Mouse (Mus musculus) liver, embryonic 12.5 days (tissue): Measurements from ENCODE around the gene 1110051M20Rik. TPM values are rescaled to one million over a fixed set of nuclear protein-coding genes. Genes with fewer than 3 reads are reported as not detected.

Source experiments
- ATAC-seq: fragments of 200-750 bp; cut with Nextera tagmentation; 2 replicates; pipeline ENCODE4 v1.8.0; 2017; ENCODE audit warnings: moderate number of reproducible peaks, mild to moderate bottlenecking, moderate library complexity
- H3K27ac ChIP-seq: fragments of 300-500 bp; sonication (generic); 2 replicates; pipeline ENCODE4 v1.5.1; 2016; ENCODE audit warnings: mild to moderate bottlenecking
- H3K27me3 ChIP-seq: fragments of 300-500 bp; sonication (generic); replicated peaks from 2 replicates; pipeline ENCODE4 v1.6.1; 2016; ENCODE audit warnings: mild to moderate bottlenecking, moderate library complexity
- H3K36me3 ChIP-seq: fragments of 300-500 bp; sonication (generic); 2 replicates; pipeline ENCODE4 v1.6.1; 2016; ENCODE audit warnings: mild to moderate bottlenecking, moderate library complexity
- H3K4me1 ChIP-seq: fragments of 300-500 bp; sonication (generic); 2 replicates; pipeline ENCODE4 v1.6.1; 2016
- H3K4me2 ChIP-seq: fragments of 300-500 bp; sonication (generic); 2 replicates; pipeline ENCODE4 v1.6.1; 2016; ENCODE audit warnings: mild to moderate bottlenecking, moderate library complexity
- H3K4me3 ChIP-seq: fragments of 300-500 bp; sonication (generic); 2 replicates; pipeline ENCODE4 v1.5.1; 2016; ENCODE audit warnings: mild to moderate bottlenecking, moderate library complexity
- H3K9ac ChIP-seq: fragments of 300-500 bp; sonication (generic); 2 replicates; pipeline ENCODE4 v1.6.1; 2016; ENCODE audit warnings: mild to moderate bottlenecking, moderate library complexity
- H3K9me3 ChIP-seq: fragments of 300-500 bp; sonication (generic); replicated peaks from 2 replicates; pipeline ENCODE4 v1.6.1; 2016; ENCODE audit warnings: mild to moderate bottlenecking, moderate library complexity
- WGBS: fragments of 180-500 bp; shearing (Covaris S2); methylation state at CpG from one replicate; pipeline ENCODE4 v1.1.7; 2016; ENCODE audit not compliant: insufficient replicate concordance; 5-methylcytosine and 5-hydroxymethylcytosine counted together
- polyA plus RNA-seq: library from polyadenylated mRNA; unstranded; fragments of >200 nt; fragmentation: Nextera tagmentation; extraction: Ambion mirVana; gene quantifications from 2 replicates; pipeline ENCODE4 v1.2.1, GENCODE M21; 2016

1110051M20Rik gene
- polyA plus RNA-seq, 1 experiment from 2014 or later = 9.1 TPM

DNA sequence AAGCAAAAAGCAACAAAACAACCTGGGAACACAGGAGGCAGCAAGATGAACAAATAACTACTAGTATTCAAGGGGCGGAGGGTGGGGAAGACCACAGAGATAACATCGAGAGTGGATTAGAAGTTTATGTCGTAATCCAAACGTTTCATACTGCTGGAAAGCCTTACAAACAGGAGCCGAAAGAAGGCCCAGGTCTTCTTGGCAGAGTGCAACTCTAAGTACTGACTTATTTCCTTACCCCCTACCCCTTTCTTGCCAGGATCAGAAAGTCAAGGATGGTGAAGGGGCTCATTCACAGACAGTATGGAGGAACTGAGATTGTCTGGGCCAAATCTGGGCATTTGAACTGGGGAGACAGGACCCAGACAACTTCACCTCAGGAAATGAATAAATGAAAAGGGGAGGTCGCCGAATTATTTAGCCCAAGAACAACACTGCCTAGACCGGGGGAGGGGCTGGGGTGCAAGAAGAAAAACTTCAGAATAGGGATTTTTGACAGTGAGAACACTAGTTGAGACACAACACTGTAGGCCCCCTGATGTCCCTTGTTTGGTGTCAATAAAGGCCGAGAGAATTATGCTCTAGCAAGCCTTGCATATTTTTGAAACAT, 12.1 kb upstream of the 1110051M20Rik start:
- Histone ChIP-seq H3K9ac (peak overlapping the region; percentile 65; the same call in 1 of the 2 replicates), H3K4me2 (peak overlapping the region; percentile 89), H3K4me3 (peak overlapping the region; percentile 64), H3K9me3 (0 out of 2 replicates have a peak, but pooled peaks cover 5% of the 10 kb centered on the region), H3K27ac (no peak overlapping the region), H3K27me3 (peaks cover 73% of the 10 kb centered on the region), H3K36me3 (no peaks in the 10 kb centered on the region), H3K4me1 (peaks cover 49% of the 10 kb centered on the region)
- no peak for ATAC-seq
- WGBS = 39% methylated on average over 9 of the region's 9 CpGs

DNA sequence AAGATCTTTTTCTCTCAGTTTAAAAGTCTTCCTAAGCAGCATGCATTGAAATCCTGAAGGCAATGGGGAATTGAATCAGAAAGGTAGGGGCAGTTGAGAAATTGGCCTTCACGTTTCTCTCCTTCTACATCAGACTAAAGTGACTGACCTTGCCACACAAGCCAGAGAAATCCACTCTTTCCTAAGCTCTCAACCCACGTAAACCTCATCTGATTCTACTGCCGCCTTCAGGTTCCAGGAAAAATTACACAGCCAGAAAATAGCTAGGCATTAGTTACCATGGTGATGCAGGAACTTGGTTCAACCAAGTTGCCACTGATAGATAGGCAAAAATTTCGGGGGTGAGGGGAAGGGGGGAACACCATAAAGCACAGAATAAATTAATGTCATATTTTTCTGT, 11.3 kb upstream of the 1110051M20Rik start:
- H3K27me3 ChIP-seq = peaks cover 65% of the 10 kb centered on the region

GRCm38 (mm10) chr2:91454434-91454833, 9.9 kb upstream of the 1110051M20Rik start:
- H3K27ac ChIP-seq = no peak overlapping the region
- H3K4me3 ChIP-seq = no peak overlapping the region
- H3K9ac ChIP-seq = no peak overlapping the region
- H3K4me1 ChIP-seq = peaks cover 48% of the 10 kb centered on the region
- H3K4me2 ChIP-seq = no peak overlapping the region
- peaks cover 51% of the 10 kb centered on the region for H3K27me3 ChIP-seq
- no peaks in the 10 kb centered on the region for H3K9me3 ChIP-seq
- no peaks in the 10 kb centered on the region for H3K36me3 ChIP-seq
- WGBS = 76% methylated on average over 3 of the region's 3 CpGs
- ATAC-seq = no peak

More for the DNA sequence above, 11.3 kb upstream of the 1110051M20Rik start:
- no peak overlapping the region for H3K27ac ChIP-seq
- no peak for ATAC-seq
- no peaks in the 10 kb centered on the region for H3K36me3 ChIP-seq
- H3K9me3 ChIP-seq = 0 out of 2 replicates have a peak, but pooled peaks cover 5% of the 10 kb centered on the region
- H3K9ac ChIP-seq = no peak overlapping the region
- H3K4me3 ChIP-seq = no peak overlapping the region
- WGBS = 4% methylated on average over 4 of the region's 4 CpGs
- peaks cover 47% of the 10 kb centered on the region for H3K4me1 ChIP-seq
- no peak overlapping the region for H3K4me2 ChIP-seq

DNA sequence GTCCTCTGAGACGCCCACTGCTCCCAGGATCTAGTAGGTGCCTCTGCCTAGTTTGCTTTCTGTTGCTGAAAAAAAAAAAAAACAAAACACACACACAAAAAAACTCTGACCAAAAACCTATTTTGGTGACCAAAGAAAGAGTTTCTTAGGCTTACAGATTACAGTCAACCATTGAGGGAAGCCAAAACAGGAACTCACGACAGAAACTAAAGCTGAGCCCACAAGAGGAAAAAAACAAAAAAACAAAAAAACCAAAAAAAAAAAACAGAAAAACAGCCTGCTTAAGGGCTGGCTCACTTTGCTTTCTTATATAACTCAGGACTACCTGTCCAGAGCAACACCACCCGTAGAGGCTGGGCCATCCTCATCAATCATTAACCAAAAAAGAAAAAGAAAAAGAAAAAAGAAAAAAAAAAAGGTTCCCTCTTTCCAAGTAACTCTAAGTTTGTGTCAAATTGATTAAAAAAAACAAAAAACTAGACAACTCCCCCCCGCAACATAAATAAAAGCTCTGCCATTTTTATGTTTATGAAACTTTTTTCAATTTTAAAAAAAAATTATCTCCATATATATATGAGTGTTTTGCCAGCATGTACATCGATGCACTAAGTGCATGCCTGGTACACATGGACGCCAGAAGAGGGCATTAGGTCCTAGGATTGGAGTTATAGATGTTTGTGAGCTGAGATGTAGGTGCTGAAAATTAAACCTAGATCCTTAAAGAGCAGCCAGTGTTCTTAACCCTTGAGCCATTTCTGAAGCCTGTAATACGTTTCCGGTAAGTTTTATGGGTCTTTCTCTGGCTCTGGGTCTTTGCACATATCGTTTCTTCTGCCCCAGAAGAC, 8.9 kb upstream of the 1110051M20Rik start:
- Histone ChIP-seq H3K36me3 (no peaks in the 10 kb centered on the region), H3K9me3 (no peaks in the 10 kb centered on the region), H3K4me1 (peaks cover 39% of the 10 kb centered on the region), H3K9ac (no peak overlapping the region), H3K27me3 (peaks cover 41% of the 10 kb centered on the region), H3K27ac (no peak overlapping the region), H3K4me2 (no peak overlapping the region), H3K4me3 (no peak overlapping the region)
- ATAC-seq = no peak
- WGBS = 53% methylated on average over 9 of the region's 9 CpGs

DNA sequence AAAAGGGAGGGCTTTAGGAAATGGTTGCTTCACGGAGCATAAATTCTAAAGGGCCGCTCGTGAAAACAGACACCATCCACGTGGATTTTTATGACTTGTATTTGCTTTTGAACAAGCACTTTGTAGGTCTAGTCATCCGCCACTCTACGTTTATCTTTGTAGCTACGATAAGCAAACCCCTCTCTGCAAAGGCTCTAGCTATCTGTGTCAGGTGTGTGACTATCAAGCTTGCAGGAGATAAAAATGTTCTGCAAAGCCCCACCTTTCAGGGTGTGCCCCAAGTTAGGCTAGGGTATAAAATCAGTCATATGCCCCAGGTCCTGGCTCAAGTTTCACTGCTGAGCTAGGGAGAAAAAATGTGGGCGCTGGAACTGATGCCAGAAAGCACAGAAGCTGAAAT, 8.2 kb upstream of the 1110051M20Rik start:
- ATAC-seq = no peak; the same call in 1 of the 2 replicates
- Histone ChIP-seq H3K9ac (no peak overlapping the region), H3K4me1 (peaks cover 31% of the 10 kb centered on the region), H3K4me3 (no peak overlapping the region), H3K4me2 (peak overlapping the region; percentile 8), H3K27ac (no peak overlapping the region), H3K36me3 (no peaks in the 10 kb centered on the region), H3K27me3 (peaks cover 33% of the 10 kb centered on the region), H3K9me3 (no peaks in the 10 kb centered on the region)
- 35% methylated on average over 8 of the region's 8 CpGs for WGBS

- WGBS = 57% methylated on average over 9 of the region's 9 CpGs
- no peaks in the 10 kb centered on the region for H3K9me3 ChIP-seq
- no peak for ATAC-seq
- H3K4me1 ChIP-seq = peaks cover 14% of the 10 kb centered on the region
- no peaks in the 10 kb centered on the region for H3K36me3 ChIP-seq
- no peak overlapping the region for H3K4me3 ChIP-seq
- H3K4me2 ChIP-seq = no peak overlapping the region
- H3K27ac ChIP-seq = no peak overlapping the region
- H3K9ac ChIP-seq = no peak overlapping the region
- H3K27me3 ChIP-seq = peaks cover 11% of the 10 kb centered on the region
These were observed 5.8 kb upstream of the 1110051M20Rik start for GRCm38 (mm10) chr2:91450316-91450715.

- Histone ChIP-seq H3K9me3 (no peaks in the 10 kb centered on the region), H3K36me3 (no peaks in the 10 kb centered on the region), H3K4me2 (no peak overlapping the region), H3K4me1 (peaks cover 14% of the 10 kb centered on the region), H3K4me3 (no peak overlapping the region), H3K9ac (no peak overlapping the region), H3K27me3 (peaks cover 4% of the 10 kb centered on the region), H3K27ac (no peak overlapping the region)
- ATAC-seq = no peak
- 60% methylated on average over 1 of the region's 1 CpGs for WGBS
These were observed 5.2 kb upstream of the 1110051M20Rik start for GRCm38 (mm10) chr2:91449662-91450061.

DNA sequence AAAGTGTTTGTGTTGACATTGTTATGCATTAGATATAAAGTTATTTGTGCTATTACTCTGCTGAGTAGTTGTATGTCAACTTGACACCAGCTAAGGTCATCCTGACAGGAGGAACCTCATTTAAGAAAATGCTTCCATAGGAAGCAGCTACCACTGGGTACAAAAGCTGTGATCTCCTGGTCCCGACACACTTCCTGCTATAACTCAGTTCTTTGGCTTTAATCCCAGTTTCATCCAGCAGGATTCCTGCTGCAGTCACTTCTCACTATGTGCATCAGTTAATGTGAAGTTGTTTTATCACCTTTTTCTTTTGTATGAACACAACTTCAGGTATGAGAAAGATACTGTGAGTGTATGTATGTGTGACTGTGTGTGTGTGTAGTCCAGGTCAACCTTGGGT, 2.3 kb downstream of the 1110051M20Rik start:
- Histone ChIP-seq H3K36me3 (no peaks in the 10 kb centered on the region), H3K27ac (no peak overlapping the region)
- WGBS = 74% methylated on average over 1 of the region's 1 CpGs

GRCm38 (mm10) chr2:91441715-91442114, 2.8 kb downstream of the 1110051M20Rik start:
- H3K27ac ChIP-seq = no peak overlapping the region
- WGBS = 36% methylated on average over 2 of the region's 2 CpGs
- ATAC-seq = no peak
- H3K9me3 ChIP-seq = no peaks in the 10 kb centered on the region
- H3K4me3 ChIP-seq = no peak overlapping the region
- H3K27me3 ChIP-seq = no peaks in the 10 kb centered on the region
- H3K4me1 ChIP-seq = peaks cover 8% of the 10 kb centered on the region
- no peak overlapping the region for H3K9ac ChIP-seq
- H3K4me2 ChIP-seq = no peak overlapping the region
- H3K36me3 ChIP-seq = no peaks in the 10 kb centered on the region

More for the DNA sequence above, 2.3 kb downstream of the 1110051M20Rik start:
- H3K4me1 ChIP-seq = peaks cover 8% of the 10 kb centered on the region
- no peaks in the 10 kb centered on the region for H3K27me3 ChIP-seq
- no peaks in the 10 kb centered on the region for H3K9me3 ChIP-seq
- no peak overlapping the region for H3K4me2 ChIP-seq
- no peak overlapping the region for H3K4me3 ChIP-seq
- no peak overlapping the region for H3K9ac ChIP-seq
- no peak for ATAC-seq

DNA sequence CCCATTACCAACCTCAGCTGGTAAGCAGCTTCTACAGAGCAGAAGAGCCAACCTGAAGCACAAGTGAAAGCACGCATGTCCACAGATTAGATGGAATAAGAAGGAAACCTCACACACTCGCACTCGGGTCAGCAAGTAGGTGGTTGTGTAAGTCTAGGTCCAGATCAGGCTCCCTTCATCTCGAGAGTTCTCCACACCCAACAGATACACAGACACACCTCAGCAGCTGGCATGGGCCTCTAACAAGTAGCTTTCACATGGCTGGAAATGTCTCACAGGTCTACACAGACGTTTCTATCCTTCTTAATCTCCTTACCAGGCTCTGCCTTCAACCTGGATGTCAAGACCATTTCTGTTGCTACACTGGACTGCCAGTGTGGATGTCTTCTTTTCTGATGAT, 3.8 kb downstream of the 1110051M20Rik start:
- H3K4me2 ChIP-seq = no peak overlapping the region
- no peak for ATAC-seq
- no peaks in the 10 kb centered on the region for H3K27me3 ChIP-seq
- H3K36me3 ChIP-seq = no peaks in the 10 kb centered on the region
- H3K4me3 ChIP-seq = no peak overlapping the region
- H3K27ac ChIP-seq = no peak overlapping the region
- peaks cover 8% of the 10 kb centered on the region for H3K4me1 ChIP-seq
- WGBS = 63% methylated on average over 5 of the region's 5 CpGs
- no peak overlapping the region for H3K9ac ChIP-seq
- no peaks in the 10 kb centered on the region for H3K9me3 ChIP-seq

GRCm38 (mm10) chr2:91439876-91440275, 4.6 kb downstream of the 1110051M20Rik start:
- no peak for ATAC-seq
- 59% methylated on average over 1 of the region's 1 CpGs for WGBS
- Histone ChIP-seq H3K36me3 (no peaks in the 10 kb centered on the region), H3K4me1 (peaks cover 8% of the 10 kb centered on the region), H3K4me2 (no peak overlapping the region), H3K4me3 (no peak overlapping the region), H3K27me3 (no peaks in the 10 kb centered on the region), H3K9me3 (no peaks in the 10 kb centered on the region), H3K9ac (no peak overlapping the region), H3K27ac (no peak overlapping the region)

GRCm38 (mm10) chr2:91439271-91439670, 5.2 kb downstream of the 1110051M20Rik start:
- Histone ChIP-seq H3K4me1 (peaks cover 6% of the 10 kb centered on the region), H3K27me3 (no peaks in the 10 kb centered on the region), H3K4me2 (no peak overlapping the region), H3K4me3 (no peak overlapping the region), H3K36me3 (no peaks in the 10 kb centered on the region), H3K9me3 (no peaks in the 10 kb centered on the region), H3K9ac (no peak overlapping the region), H3K27ac (no peak overlapping the region)
- ATAC-seq = no peak
- WGBS = 71% methylated on average over 10 of the region's 10 CpGs
